ENCODE assay signal across 27 mouse cellular contexts in genomic region chr13:45287217-45287616, GRCm38 (mm10).
DNase-seq lines count a peak whose midpoint lies in the region; ATAC-seq and TF ChIP-seq lines count a peak whose summit lies in the region.
"Had no signal": no experiment of that assay in that cellular context is flagged by ENCODE, and none has a peak within 500 bp of the region (broad histone marks: within the 10 kb centered on the region; RNA-seq: fewer than 3 reads in every experiment).

No protein-coding gene starts in this region.

- no peaks in the 10 kb centered on the region for H3K27me3 ChIP-seq in kidney, adult 2 months (replicated peaks; ENCODE audit: control insufficient read depth, insufficient read depth, low read length)
- no peaks in the 10 kb centered on the region for H3K27me3 ChIP-seq in kidney, embryonic 14.5 days (ENCODE audit: control insufficient read depth, insufficient read depth, low read length)
- H3K27me3 ChIP-seq in liver, embryonic 11.5 days (replicated peaks; ENCODE audit: control insufficient read depth, insufficient read depth, low read length): peaks cover 12% of the 10 kb centered on the region; the same call in 1 of the 2 replicates
- H3K27me3 ChIP-seq: CH12.LX; embryonic facial prominence, embryonic 12.5 days; embryonic facial prominence, embryonic 15.5 days; hindbrain, embryonic 13.5 days had no signal

- peaks cover 14% of the 10 kb centered on the region for H3K4me1 ChIP-seq in kidney, adult 2 months (ENCODE audit: control insufficient read depth, insufficient read depth, low read length)
- no peaks in the 10 kb centered on the region for H3K4me1 ChIP-seq in kidney, embryonic 14.5 days (ENCODE audit: control insufficient read depth, insufficient read depth, low read length)
- no peaks in the 10 kb centered on the region for H3K4me1 ChIP-seq in liver, embryonic 11.5 days (replicated peaks; ENCODE audit: control insufficient read depth, insufficient read depth, low read length)
- H3K4me1 ChIP-seq: embryonic facial prominence, embryonic 12.5 days; embryonic facial prominence, embryonic 15.5 days; hindbrain, embryonic 10.5 days; hindbrain, embryonic 13.5 days had no signal

- peak; percentile 7 to 40 for DNase-seq in frontal cortex, adult 2 months (ENCODE audit: extremely low spot score in 1 of 2, low spot score in 1 of 2)
- no peak for DNase-seq in frontal cortex, postnatal 25 days (ENCODE audit: low spot score in 2 of 2)
- DNase-seq in kidney, adult 2 months: no peak
- DNase-seq in right cerebral cortex, adult 18-20 months: peak; percentile 26
- DNase-seq in right cerebral cortex, postnatal 25 days: no peak
- no peak for DNase-seq in liver, embryonic 11.5 days (ENCODE audit: low spot score)
- DNase-seq: adrenal gland, postnatal 10 days; adrenal gland, postnatal 36 days; B cell, adult 2 months; cerebellum, adult 11 months; cerebellum, adult 2 months; cerebellum, adult 9-11 months; cerebellum, postnatal 25 days; gastrocnemius, postnatal 10 days; gastrocnemius, postnatal 36 days; heart, postnatal 36 days had no signal

- no peak overlapping the region for H3K9ac ChIP-seq in kidney, embryonic 14.5 days (ENCODE audit: low read depth, low read length)
- no peak overlapping the region for H3K9ac ChIP-seq in liver, embryonic 11.5 days (ENCODE audit: low read depth, low read length)
- H3K9ac ChIP-seq: embryonic facial prominence, embryonic 12.5 days; embryonic facial prominence, embryonic 15.5 days; hindbrain, embryonic 13.5 days had no signal

- 89% methylated on average over 4 of the region's 4 CpGs for WGBS in kidney, adult 2 months
- 95% methylated on average over 4 of the region's 4 CpGs for WGBS in kidney, embryonic 14.5 days
- WGBS in liver, embryonic 11.5 days: 84% methylated on average over 4 of the region's 4 CpGs

- H3K27ac ChIP-seq in kidney, adult 2 months (ENCODE audit: insufficient read depth, low read depth, low read length): peak overlapping the region; percentile 45
- H3K27ac ChIP-seq in kidney, embryonic 14.5 days (ENCODE audit: low read depth, low read length): no peak overlapping the region
- H3K27ac ChIP-seq in liver, embryonic 11.5 days (ENCODE audit: low read depth, low read length): no peak overlapping the region
- H3K27ac ChIP-seq: embryonic facial prominence, embryonic 12.5 days; embryonic facial prominence, embryonic 15.5 days; hindbrain, embryonic 10.5 days; hindbrain, embryonic 13.5 days had no signal

- ATAC-seq in kidney, embryonic 14.5 days (ENCODE audit: low FRiP score, low TSS enrichment): no peak
- no peak for ATAC-seq in liver, embryonic 11.5 days (replicated peaks; ENCODE audit: low FRiP score)
- ATAC-seq: forebrain, embryonic 14.5 days; hindbrain, embryonic 16.5 days; Patski had no signal

- H3K9me3 ChIP-seq in kidney, embryonic 14.5 days (ENCODE audit: control insufficient read depth, low read length): no peaks in the 10 kb centered on the region
- no peaks in the 10 kb centered on the region for H3K9me3 ChIP-seq in liver, embryonic 11.5 days (ENCODE audit: control insufficient read depth, low read length)
- H3K9me3 ChIP-seq: embryonic facial prominence, embryonic 12.5 days; embryonic facial prominence, embryonic 15.5 days; G1E had no signal

- TF ChIP-seq CTCF in kidney, adult 2 months (conservative IDR thresholded peaks at IDR 0.05; ENCODE audit: insufficient read depth, insufficient read length, low read depth, low read length): no peak

- no peak overlapping the region for H3K4me3 ChIP-seq in kidney, adult 2 months (ENCODE audit: insufficient read depth, low read depth, low read length)
- no peak overlapping the region for H3K4me3 ChIP-seq in kidney, embryonic 14.5 days (ENCODE audit: low read length)
- H3K4me3 ChIP-seq in liver, embryonic 11.5 days (ENCODE audit: low read depth, low read length): no peak overlapping the region
- H3K4me3 ChIP-seq: embryonic facial prominence, embryonic 12.5 days; embryonic facial prominence, embryonic 15.5 days; hindbrain, embryonic 10.5 days; hindbrain, embryonic 13.5 days had no signal

- no peaks in the 10 kb centered on the region for H3K36me3 ChIP-seq in kidney, adult 2 months (ENCODE audit: control insufficient read depth, insufficient read depth, low read length)
- H3K36me3 ChIP-seq in kidney, embryonic 14.5 days (ENCODE audit: control insufficient read depth, insufficient read depth, low read length): no peaks in the 10 kb centered on the region
- no peaks in the 10 kb centered on the region for H3K36me3 ChIP-seq in liver, embryonic 11.5 days (ENCODE audit: control insufficient read depth, insufficient read depth, low read length)
- H3K36me3 ChIP-seq: embryonic facial prominence, embryonic 12.5 days; embryonic facial prominence, embryonic 15.5 days; G1E; hindbrain, embryonic 10.5 days; hindbrain, embryonic 13.5 days had no signal

- H3K4me2 ChIP-seq in kidney, embryonic 14.5 days (replicated peaks; ENCODE audit: low read depth, low read length): no peak overlapping the region
- H3K4me2 ChIP-seq in liver, embryonic 11.5 days: no peak overlapping the region
- H3K4me2 ChIP-seq: embryonic facial prominence, embryonic 12.5 days; embryonic facial prominence, embryonic 15.5 days; heart, embryonic 11.5 days; hindbrain, embryonic 13.5 days had no signal

- TF ChIP-seq POLR2A in kidney, adult 2 months (IDR thresholded peaks at IDR 0.05; ENCODE audit: low read depth, low read length): no peak

Comparison
In these comparisons a context has a peak if more than half of its experiments do, and no peak if none do; other contexts are left out.
1. DNase-seq: peak in frontal cortex, adult 2 months (2 of 2) and right cerebral cortex, adult 18-20 months (single experiment); none in frontal cortex, postnatal 25 days (0 of 2), kidney, adult 2 months (single experiment), right cerebral cortex, postnatal 25 days (single experiment) and liver, embryonic 11.5 days (single experiment).